Mouse (Mus musculus): ENCODE measurements around the gene Rhbdl1.

DNA sequence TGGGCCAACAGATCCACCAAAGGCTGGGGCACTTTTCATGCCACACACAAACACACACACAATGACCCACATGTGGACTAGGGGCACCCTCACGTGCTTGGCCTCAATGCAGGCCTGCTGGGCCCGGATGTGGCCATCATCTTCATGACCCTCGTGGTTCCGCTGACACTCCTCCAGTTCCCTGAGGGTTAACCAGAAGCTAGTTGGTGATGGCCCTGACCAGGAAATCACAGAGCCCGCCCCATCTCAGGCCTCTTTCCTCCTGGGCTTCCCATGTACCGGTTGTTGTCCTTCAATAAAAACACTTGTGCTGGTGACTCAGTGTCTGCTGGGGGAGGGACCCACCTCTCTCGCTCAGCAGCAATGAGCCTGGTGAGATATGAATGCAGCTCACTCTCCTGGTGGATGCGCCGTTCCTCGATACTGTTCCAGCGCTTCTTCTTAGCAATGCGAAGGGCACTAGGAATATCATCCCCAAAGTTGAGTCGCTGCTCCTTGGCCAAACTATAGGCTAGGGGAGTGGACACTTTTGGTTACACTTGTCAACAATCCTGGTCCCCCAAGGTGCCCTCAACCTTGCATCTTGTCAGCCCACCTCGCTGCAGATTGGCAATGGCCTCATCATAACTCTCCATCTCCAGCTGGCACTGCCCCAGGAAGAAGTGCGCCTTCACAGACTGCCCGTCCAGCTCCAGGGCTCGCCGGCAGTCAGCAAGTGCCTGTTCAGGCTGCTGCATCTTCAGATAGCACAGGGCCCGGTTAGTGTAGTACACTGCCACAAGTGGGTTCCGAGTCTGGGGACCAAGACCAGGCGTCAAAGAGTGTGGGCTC lies 5.4 kb downstream of the Rhbdl1 start:
- no peak for TF ChIP-seq CTCF (IDR thresholded peaks at IDR 0.05)
- TF ChIP-seq EP300 (IDR thresholded peaks at IDR 0.05) = no peak

Data from lung, postnatal 0 days (tissue).